Mouse (Mus musculus) activated CD4-positive, CD25-positive, alpha-beta regulatory T cell, adult 9 weeks (primary cell): ENCODE measurements around the gene Zcchc14. TPM values are rescaled to one million over a fixed set of nuclear protein-coding genes. Genes with fewer than 3 reads are reported as not detected.

ENCODE experiments used
- polyA plus RNA-seq: library from polyadenylated mRNA; unstranded; fragments of 100-300 nt; shearing (Covaris generic); gene quantifications from one replicate; pipeline ENCODE4 v1.2.1, GENCODE M21; 2017

Zcchc14 gene
- polyA plus RNA-seq, result 0.10 TPM

GRCm38 (mm10) chr8:121652774-121653323 lies at the start of gene Zcchc14:
Gene Zcchc14, minus strand, starts transcription at chr8:121652901.

GRCm38 (mm10) chr8:121590203-121591177 lies 62.2 kb downstream of the Zcchc14 start, which contains the start of gene Map1lc3b:
Gene Map1lc3b, plus strand, starts transcription at chr8:121590361.

GRCm38 (mm10) chr8:121578676-121579451 lies 73.8 kb downstream of the Zcchc14 start, which contains the start of gene Fbxo31:
Gene Fbxo31, minus strand, starts transcription at chr8:121578806.

Other genes with a start within 250 kb of the Zcchc14 start
- not detected for gene 1700018B08Rik, start 108.6 kb downstream of the Zcchc14 start, polyA plus RNA-seq
- gene Fbxo31, start 74.1 kb downstream of the Zcchc14 start, polyA plus RNA-seq, result 3.5 TPM
- gene Map1lc3b, start 62.5 kb downstream of the Zcchc14 start, polyA plus RNA-seq, result 377 TPM
- gene Jph3, start 76.7 kb upstream of the Zcchc14 start, polyA plus RNA-seq, result 0.16 TPM
- 44.0 TPM for gene Klhdc4, start 176.7 kb upstream of the Zcchc14 start, polyA plus RNA-seq